Mouse (Mus musculus) c-Kit-positive CD71-positive TER-119-negative erythroid progenitor cells, embryonic 14.5 days (primary cell): ENCODE measurements at regions not wholly inside any gene's neighbourhood (a gene's known extent, or its start where the extent isn't known, plus 50 kb on each side); places are given as distances from the start of the nearest gene placed in this dataset.
A peak's percentile ranks its signal among the peaks of the same experiment; 100 is the strongest.

Source experiments
- DNase-seq: peaks from one replicate; pipeline ENCODE4 v3.0.0-alpha.2; 2013; ENCODE audit warnings: low read depth

DNA sequence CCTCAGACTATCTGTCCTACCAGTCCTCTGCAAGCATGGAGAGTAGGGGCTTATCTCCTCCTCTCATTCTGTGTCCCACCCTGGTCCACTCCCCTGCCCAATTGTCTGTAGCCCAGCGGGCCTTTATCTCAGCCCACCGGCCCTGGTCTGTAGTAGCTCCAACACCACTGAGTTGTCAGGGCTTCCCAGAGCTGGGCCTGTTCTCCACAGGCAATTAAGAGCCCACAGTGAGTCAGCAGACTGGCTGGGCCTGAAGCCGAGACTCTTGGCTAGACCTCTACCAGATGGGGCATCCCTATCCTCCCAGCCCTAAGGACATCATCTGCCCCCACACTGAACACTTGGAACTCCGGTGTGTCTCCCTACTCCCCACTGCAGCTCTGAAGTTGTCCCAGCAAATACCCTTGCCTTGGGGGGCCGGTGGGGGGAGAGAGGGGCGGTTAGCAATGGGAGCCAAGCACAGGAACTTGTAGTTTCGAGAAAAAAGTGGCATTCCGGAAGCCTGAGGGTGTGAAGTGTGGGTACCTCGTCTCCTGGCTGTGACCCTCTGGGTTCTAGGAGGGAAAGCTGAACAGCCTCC is 64.7 kb upstream of the Dlg1 start:
- peak; percentile 83 for DNase-seq

DNA sequence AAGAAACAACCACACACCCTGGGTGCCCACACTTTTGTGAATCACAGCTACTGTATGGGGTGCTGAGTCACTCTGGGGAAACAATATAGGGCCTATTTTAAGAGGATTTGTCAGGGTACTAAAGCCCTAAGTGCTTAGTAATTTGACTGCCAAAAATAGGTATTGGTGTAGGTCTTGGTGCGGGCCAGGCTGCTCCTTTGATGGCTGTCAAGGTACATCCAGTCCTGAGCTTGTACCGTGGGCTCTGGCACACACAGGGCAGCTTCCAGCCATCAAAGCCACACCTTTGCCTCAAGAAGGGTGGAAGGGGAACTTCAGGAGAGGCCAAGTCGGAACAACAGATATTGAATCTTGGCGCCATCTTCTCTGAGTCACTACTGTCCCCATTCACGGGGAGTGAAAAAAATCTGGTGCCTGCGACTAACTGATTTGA is 64.2 kb upstream of the Dlg1 start:
- no peak for DNase-seq

- no peak for DNase-seq
Observed at GRCm38 (mm10) chr16:31601278-31601677, 62.0 kb upstream of the Dlg1 start.

DNA sequence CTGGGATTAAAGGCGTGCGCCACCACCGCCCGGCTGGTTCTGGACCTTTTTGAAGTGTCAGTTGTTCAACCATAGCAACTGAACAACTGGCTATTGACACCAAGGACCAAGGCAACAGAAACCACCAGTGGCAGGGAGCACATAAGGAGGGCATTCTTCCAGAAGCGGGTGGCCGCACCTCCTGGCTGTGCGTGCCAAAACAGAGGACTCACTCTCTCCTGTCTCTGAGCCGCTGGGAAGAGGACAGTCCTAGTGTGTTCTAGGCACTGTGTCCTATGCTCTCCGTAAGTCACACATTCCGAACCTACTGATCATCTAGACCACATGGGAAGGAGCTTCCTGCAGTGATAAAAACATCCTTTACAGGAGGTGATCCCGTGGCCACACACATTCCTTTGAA is 60.1 kb upstream of the Dlg1 start:
- no peak for DNase-seq

DNA sequence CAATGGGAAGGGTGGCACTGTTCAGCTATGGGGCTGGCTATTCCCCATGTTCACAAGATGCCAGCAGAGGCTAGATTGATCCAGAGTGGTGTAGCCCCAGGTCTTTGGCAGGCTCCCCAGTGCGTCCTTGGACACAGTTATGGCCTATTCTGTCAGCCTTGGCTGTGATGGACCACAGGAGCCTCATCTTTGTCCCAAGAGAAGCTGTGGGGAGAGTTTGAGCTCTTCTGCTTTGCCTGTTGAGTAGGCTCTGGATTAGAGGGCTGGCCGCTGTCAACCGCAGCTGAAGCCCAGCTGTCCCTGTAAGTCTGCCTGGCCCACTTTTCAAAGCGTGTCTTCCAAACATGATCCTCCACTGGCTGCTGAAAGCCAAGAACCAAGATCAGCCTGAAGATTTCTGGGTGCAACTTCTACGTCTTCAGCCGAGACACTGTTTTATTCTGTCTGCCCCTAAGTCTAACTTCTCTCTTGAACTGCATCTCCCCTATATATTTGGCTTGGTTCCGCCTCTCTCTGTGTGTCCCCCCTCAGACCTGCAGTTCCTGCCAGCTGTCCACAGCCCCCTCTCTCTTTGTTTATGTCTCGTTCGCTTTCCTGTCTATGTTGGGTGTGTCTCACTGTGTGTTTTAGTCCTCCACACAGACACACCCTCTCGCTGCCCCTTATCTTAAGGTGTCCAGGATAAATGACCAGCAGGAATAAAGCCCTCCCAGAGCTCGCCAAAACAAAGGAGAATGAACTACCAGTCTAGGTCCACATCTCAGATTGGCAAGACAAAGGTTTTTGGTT is 56.7 kb upstream of the Dlg1 start:
- DNase-seq = no peak

- DNase-seq = no peak
Observed at GRCm38 (mm10) chr16:31608964-31609363, 54.3 kb upstream of the Dlg1 start.

DNA sequence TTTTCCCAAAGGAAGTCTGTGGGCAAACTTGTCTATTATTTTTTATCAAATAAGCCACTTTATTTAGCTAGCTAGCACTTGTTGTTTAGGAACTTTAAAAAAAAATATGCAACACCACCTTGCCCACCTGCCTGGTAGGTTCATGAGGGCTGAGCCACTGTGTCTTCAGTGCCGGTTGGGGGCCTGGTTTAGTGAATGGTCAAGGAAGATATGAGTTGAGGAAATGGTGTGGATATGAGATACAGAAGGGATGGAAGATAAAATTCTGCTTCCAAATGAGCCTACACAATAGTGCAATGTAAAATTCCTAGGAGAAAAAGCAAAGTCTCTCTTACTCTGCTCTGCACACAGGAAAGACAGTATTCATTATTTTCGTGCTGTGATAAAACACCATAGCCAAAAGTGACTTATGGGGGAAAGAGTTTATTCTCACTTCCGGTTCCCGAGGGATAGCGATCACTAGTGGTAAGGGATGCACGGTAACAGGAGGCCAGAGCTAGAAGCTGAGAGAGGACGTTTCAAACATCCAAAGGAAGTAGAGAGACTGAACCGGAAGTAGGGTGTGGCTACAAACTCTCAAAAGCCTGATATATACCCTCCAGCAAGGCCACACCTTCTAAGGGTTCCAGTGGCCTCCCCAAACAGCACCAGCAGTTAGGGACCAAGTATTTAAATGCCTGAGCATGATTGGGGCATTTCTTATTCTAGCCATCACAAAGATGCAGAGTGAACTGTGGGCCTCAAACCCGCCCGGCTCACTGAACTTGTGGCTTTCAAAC is 53.7 kb upstream of the Dlg1 start:
- no peak for DNase-seq
